Mouse (Mus musculus): ENCODE data around the gene Kcnb1. TPM values are rescaled to one million over a fixed set of nuclear protein-coding genes. Genes with fewer than 3 reads are reported as not detected.
A peak's percentile ranks its signal among the peaks of the same experiment; 100 is the strongest.

Kcnb1 gene
- total and polyA plus RNA-seq, 2 experiments from 2014 or later: 6.4 to 29.8 TPM

DNA sequence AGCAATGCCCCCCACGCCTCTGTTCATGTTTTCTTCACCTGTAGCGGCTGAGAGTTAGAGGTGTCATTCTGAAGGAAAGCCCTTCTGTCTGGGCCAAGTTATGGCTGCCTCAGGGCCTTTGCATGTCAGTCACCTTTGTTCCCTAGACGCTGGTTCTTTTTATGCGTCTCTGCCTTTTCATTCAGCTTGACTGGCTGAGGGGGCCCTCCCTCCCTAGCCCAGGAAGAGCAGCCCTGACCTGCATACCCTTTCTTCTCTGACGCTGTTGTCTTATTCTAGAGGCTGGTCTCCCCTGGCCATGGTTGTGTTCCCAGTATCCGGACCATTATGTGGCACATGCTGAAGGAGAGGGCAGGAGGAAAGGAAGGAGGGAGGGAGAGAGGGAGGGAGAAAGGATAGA lies 108.8 kb downstream of the Kcnb1 start:
- Histone ChIP-seq H3K4me2 (ENCODE audit: low read depth, low read length, poor library complexity, severe bottlenecking) (no peak overlapping the region), H3K4me3 (ENCODE audit: low read depth, low read length) (no peak overlapping the region), H3K27me3 (ENCODE audit: insufficient read depth, low read length) (no peaks in the 10 kb centered on the region), H3K4me1 (ENCODE audit: insufficient read depth, low read length) (peaks cover 3% of the 10 kb centered on the region; the same call in 1 of the 2 replicates), H3K9ac (replicated peaks; ENCODE audit: low read length, poor library complexity, severe bottlenecking) (no peak overlapping the region), H3K36me3 (ENCODE audit: insufficient read depth, low read length) (no peaks in the 10 kb centered on the region), H3K9me3 (ENCODE audit: low read length) (no peaks in the 10 kb centered on the region), H3K27ac (ENCODE audit: low read depth, low read length) (no peak overlapping the region)
- no peak for ATAC-seq (ENCODE audit: low FRiP score)
- WGBS: 47% methylated on average over 6 of the region's 6 CpGs
- DNase-seq (ENCODE audit: low spot score): no peak
- no peak for TF ChIP-seq CTCF (IDR thresholded peaks at IDR 0.05)

DNA sequence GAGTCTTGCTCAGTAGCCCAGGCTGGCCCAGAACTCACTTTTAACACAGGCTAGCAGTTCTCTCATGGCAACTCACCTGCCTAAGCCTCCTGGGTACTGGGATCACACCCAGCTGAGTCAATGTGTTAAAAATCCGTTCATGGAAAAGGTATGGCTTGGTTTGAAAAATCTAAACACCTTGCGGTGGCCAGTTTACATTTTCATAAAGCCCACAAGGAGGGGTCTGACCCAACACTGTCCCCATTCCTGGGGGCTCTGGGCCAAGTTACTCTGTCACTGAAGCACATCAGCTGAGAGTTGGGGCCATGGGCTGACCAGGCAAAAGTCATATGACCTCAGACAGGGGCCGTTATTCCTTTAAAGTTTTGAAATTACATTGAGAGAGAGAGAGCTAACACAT lies 109.6 kb downstream of the Kcnb1 start:
- DNase-seq (ENCODE audit: low spot score) (no peak), ATAC-seq (ENCODE audit: low FRiP score) (no peak)
- H3K4me2 ChIP-seq (ENCODE audit: low read depth, low read length, poor library complexity, severe bottlenecking): no peak overlapping the region
- H3K27ac ChIP-seq (ENCODE audit: low read depth, low read length): no peak overlapping the region
- H3K36me3 ChIP-seq (ENCODE audit: insufficient read depth, low read length): no peaks in the 10 kb centered on the region
- no peak overlapping the region for H3K9ac ChIP-seq (replicated peaks; ENCODE audit: low read length, poor library complexity, severe bottlenecking)
- H3K27me3 ChIP-seq (ENCODE audit: insufficient read depth, low read length): no peaks in the 10 kb centered on the region
- no peak overlapping the region for H3K4me3 ChIP-seq (ENCODE audit: low read depth, low read length)
- TF ChIP-seq CTCF (IDR thresholded peaks at IDR 0.05): no peak
- H3K4me1 ChIP-seq (ENCODE audit: insufficient read depth, low read length): peaks cover 3% of the 10 kb centered on the region; the same call in 1 of the 2 replicates
- 83% methylated on average over 3 of the region's 3 CpGs for WGBS
- no peaks in the 10 kb centered on the region for H3K9me3 ChIP-seq (ENCODE audit: low read length)

DNA sequence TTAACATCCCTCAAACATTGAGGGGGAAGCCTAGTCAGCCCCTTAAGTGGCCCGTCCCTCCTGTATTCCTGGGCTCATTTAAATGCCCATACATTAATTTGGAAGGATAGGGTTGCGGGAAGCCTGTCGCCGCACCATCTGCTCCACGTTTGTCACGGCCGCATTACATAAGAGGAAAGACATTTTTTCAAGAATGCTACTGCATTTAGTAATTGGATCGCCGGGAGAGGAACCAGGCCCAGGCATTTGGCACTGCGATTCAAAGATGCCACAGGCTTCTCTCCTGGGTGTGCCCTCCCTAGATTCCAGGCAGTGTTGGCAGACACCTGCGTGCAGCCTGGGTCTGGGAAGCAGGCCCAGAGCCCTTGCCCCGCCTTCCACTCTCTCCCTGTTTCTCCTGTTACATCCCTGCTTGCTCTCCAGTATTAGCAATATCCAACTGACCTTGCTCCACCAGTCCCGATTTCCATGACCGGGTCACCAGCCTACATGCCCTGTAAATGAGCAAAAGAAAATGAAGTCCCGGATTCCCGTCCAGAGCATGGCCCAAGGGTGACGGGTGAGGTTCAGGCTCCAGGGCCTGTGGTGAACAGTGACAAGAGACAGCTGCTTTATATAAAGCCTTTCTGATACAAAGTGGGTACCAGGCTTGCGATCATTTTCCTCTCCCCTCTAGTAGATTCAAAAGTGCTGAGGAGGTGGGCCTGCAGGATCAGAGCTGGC lies 110.3 kb downstream of the Kcnb1 start:
- WGBS: 39% methylated on average over 18 of the region's 18 CpGs
- TF ChIP-seq CTCF (IDR thresholded peaks at IDR 0.05): no peak
- no peak; the same call in 1 of the 2 replicates for ATAC-seq (ENCODE audit: low FRiP score)
- DNase-seq (ENCODE audit: low spot score): peak; percentile 55
- peaks cover 3% of the 10 kb centered on the region; the same call in 1 of the 2 replicates for H3K4me1 ChIP-seq (ENCODE audit: insufficient read depth, low read length)
- no peaks in the 10 kb centered on the region for H3K27me3 ChIP-seq (ENCODE audit: insufficient read depth, low read length)
- H3K9ac ChIP-seq (replicated peaks; ENCODE audit: low read length, poor library complexity, severe bottlenecking): peak overlapping the region; percentile 39
- no peak overlapping the region for H3K27ac ChIP-seq (ENCODE audit: low read depth, low read length)
- no peaks in the 10 kb centered on the region for H3K9me3 ChIP-seq (ENCODE audit: low read length)
- no peak overlapping the region for H3K4me2 ChIP-seq (ENCODE audit: low read depth, low read length, poor library complexity, severe bottlenecking)
- no peak overlapping the region for H3K4me3 ChIP-seq (ENCODE audit: low read depth, low read length)
- H3K36me3 ChIP-seq (ENCODE audit: insufficient read depth, low read length): no peaks in the 10 kb centered on the region

DNA sequence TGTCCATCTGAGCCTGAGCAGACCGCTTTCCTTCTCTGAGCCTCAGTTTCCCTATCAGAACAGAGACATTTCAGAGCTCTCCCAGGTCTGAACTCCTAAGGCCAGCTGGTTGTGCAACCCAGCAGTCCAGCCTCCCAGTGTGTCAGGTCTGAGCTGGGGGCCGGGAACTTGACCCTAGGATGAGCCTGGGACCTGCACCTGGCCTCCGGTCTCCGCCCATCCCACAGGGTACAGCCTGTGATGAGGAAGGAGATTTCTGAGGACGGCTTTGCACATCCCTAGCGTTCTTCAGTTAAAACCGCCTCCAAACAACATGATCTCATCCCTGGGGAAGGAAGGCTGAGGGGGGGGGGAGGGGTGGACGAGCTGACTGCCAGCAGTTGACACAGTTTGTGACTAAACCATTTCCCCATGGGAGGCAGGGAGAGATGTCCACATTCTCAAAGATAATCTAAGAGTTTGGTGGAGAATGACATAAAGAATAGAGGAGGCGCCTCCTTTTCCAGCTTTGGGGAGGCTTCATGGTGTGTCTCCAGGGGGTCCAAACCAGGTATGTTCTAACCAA lies 110.9 kb downstream of the Kcnb1 start:
- Histone ChIP-seq H3K27me3 (ENCODE audit: insufficient read depth, low read length) (no peaks in the 10 kb centered on the region), H3K4me1 (ENCODE audit: insufficient read depth, low read length) (peaks cover 3% of the 10 kb centered on the region; the same call in 1 of the 2 replicates), H3K9me3 (ENCODE audit: low read length) (no peaks in the 10 kb centered on the region), H3K4me2 (ENCODE audit: low read depth, low read length, poor library complexity, severe bottlenecking) (no peak overlapping the region), H3K36me3 (ENCODE audit: insufficient read depth, low read length) (no peaks in the 10 kb centered on the region), H3K4me3 (ENCODE audit: low read depth, low read length) (no peak overlapping the region), H3K9ac (replicated peaks; ENCODE audit: low read length, poor library complexity, severe bottlenecking) (peak overlapping the region; percentile 39), H3K27ac (ENCODE audit: low read depth, low read length) (peak overlapping the region; percentile 26; the same call in 1 of the 2 replicates)
- peak; percentile 36; the same call in 1 of the 2 replicates for ATAC-seq (ENCODE audit: low FRiP score)
- DNase-seq (ENCODE audit: low spot score): peak; percentile 44
- WGBS: 51% methylated on average over 9 of the region's 9 CpGs
- TF ChIP-seq CTCF (IDR thresholded peaks at IDR 0.05): no peak

- no peaks in the 10 kb centered on the region for H3K27me3 ChIP-seq (ENCODE audit: insufficient read depth, low read length)
- H3K9ac ChIP-seq (replicated peaks; ENCODE audit: low read length, poor library complexity, severe bottlenecking): no peak overlapping the region
- H3K4me1 ChIP-seq (ENCODE audit: insufficient read depth, low read length): peaks cover 3% of the 10 kb centered on the region; the same call in 1 of the 2 replicates
- no peak overlapping the region for H3K4me2 ChIP-seq (ENCODE audit: low read depth, low read length, poor library complexity, severe bottlenecking)
- DNase-seq (ENCODE audit: low spot score): no peak
- no peak for ATAC-seq (ENCODE audit: low FRiP score)
- no peak overlapping the region for H3K27ac ChIP-seq (ENCODE audit: low read depth, low read length)
- TF ChIP-seq CTCF (IDR thresholded peaks at IDR 0.05): no peak
- no peaks in the 10 kb centered on the region for H3K36me3 ChIP-seq (ENCODE audit: insufficient read depth, low read length)
- no peaks in the 10 kb centered on the region for H3K9me3 ChIP-seq (ENCODE audit: low read length)
- 47% methylated on average over 7 of the region's 7 CpGs for WGBS
- no peak overlapping the region for H3K4me3 ChIP-seq (ENCODE audit: low read depth, low read length)
Observed at GRCm38 (mm10) chr2:167078486-167078885, 111.5 kb downstream of the Kcnb1 start.

Measured in midbrain, postnatal 0 days (tissue).